Mouse (Mus musculus): ENCODE measurements at regions not wholly inside any gene's neighbourhood (a gene's known extent, or its start where the extent isn't known, plus 50 kb on each side); places are given as distances from the start of the nearest gene placed in this dataset.

- TF ChIP-seq POLR2A (IDR thresholded peaks at IDR 0.05; ENCODE audit: borderline replicate concordance, extremely low read depth, insufficient read depth, insufficient read length, poor library complexity, severe bottlenecking), result no peak
- no peak for TF ChIP-seq CTCF (IDR thresholded peaks at IDR 0.05; ENCODE audit: borderline replicate concordance, extremely low read depth, insufficient read depth, insufficient read length)
- DNase-seq (ENCODE audit: low read depth), result no peak
Measured at GRCm38 (mm10) chr1:23263798-23264197, 133.8 kb downstream of the Ogfrl1 start.

- no peak for TF ChIP-seq CTCF (IDR thresholded peaks at IDR 0.05; ENCODE audit: borderline replicate concordance, extremely low read depth, insufficient read depth, insufficient read length)
- TF ChIP-seq POLR2A (IDR thresholded peaks at IDR 0.05; ENCODE audit: borderline replicate concordance, extremely low read depth, insufficient read depth, insufficient read length, poor library complexity, severe bottlenecking), result no peak
- no peak for DNase-seq (ENCODE audit: low read depth)
Measured at GRCm38 (mm10) chr1:23261652-23262051, 135.9 kb downstream of the Ogfrl1 start.

- TF ChIP-seq CTCF (IDR thresholded peaks at IDR 0.05; ENCODE audit: borderline replicate concordance, extremely low read depth, insufficient read depth, insufficient read length) (no peak), POLR2A (IDR thresholded peaks at IDR 0.05; ENCODE audit: borderline replicate concordance, extremely low read depth, insufficient read depth, insufficient read length, poor library complexity, severe bottlenecking) (no peak)
- no peak for DNase-seq (ENCODE audit: low read depth)
Measured at GRCm38 (mm10) chr1:23257306-23257895, 140.2 kb downstream of the Ogfrl1 start.

- peak; percentile 86 for DNase-seq (ENCODE audit: low read depth)
- TF ChIP-seq CTCF (IDR thresholded peaks at IDR 0.05; ENCODE audit: borderline replicate concordance, extremely low read depth, insufficient read depth, insufficient read length), result no peak
- TF ChIP-seq POLR2A (IDR thresholded peaks at IDR 0.05; ENCODE audit: borderline replicate concordance, extremely low read depth, insufficient read depth, insufficient read length, poor library complexity, severe bottlenecking), result no peak
Measured at GRCm38 (mm10) chr1:23256630-23257001, 141.0 kb downstream of the Ogfrl1 start.

- peak; percentile 99 for DNase-seq (ENCODE audit: low read depth)
- TF ChIP-seq CTCF (IDR thresholded peaks at IDR 0.05; ENCODE audit: borderline replicate concordance, extremely low read depth, insufficient read depth, insufficient read length), result no peak
- TF ChIP-seq POLR2A (IDR thresholded peaks at IDR 0.05; ENCODE audit: borderline replicate concordance, extremely low read depth, insufficient read depth, insufficient read length, poor library complexity, severe bottlenecking), result peak; percentile 90
Measured at GRCm38 (mm10) chr1:23255925-23256629, 141.5 kb downstream of the Ogfrl1 start.

- TF ChIP-seq CTCF (IDR thresholded peaks at IDR 0.05; ENCODE audit: borderline replicate concordance, extremely low read depth, insufficient read depth, insufficient read length), result no peak
- TF ChIP-seq POLR2A (IDR thresholded peaks at IDR 0.05; ENCODE audit: borderline replicate concordance, extremely low read depth, insufficient read depth, insufficient read length, poor library complexity, severe bottlenecking), result no peak
- DNase-seq (ENCODE audit: low read depth), result no peak
Measured at GRCm38 (mm10) chr1:23254235-23254634, 143.3 kb downstream of the Ogfrl1 start.

GRCm38 (mm10) chr1:23231522-23231921, 129.5 kb upstream of the 4933415F23Rik start:
- no peak for TF ChIP-seq POLR2A (IDR thresholded peaks at IDR 0.05; ENCODE audit: borderline replicate concordance, extremely low read depth, insufficient read depth, insufficient read length, poor library complexity, severe bottlenecking)
- TF ChIP-seq CTCF (IDR thresholded peaks at IDR 0.05; ENCODE audit: borderline replicate concordance, extremely low read depth, insufficient read depth, insufficient read length), result no peak

GRCm38 (mm10) chr1:23228478-23228877, 126.4 kb upstream of the 4933415F23Rik start:
- DNase-seq (ENCODE audit: low read depth), result peak; percentile 40
- TF ChIP-seq CTCF (IDR thresholded peaks at IDR 0.05; ENCODE audit: borderline replicate concordance, extremely low read depth, insufficient read depth, insufficient read length), result no peak
- no peak for TF ChIP-seq POLR2A (IDR thresholded peaks at IDR 0.05; ENCODE audit: borderline replicate concordance, extremely low read depth, insufficient read depth, insufficient read length, poor library complexity, severe bottlenecking)

More at GRCm38 (mm10) chr1:23231522-23231921, 129.5 kb upstream of the 4933415F23Rik start:
- DNase-seq (ENCODE audit: low read depth), result peak; percentile 3

- TF ChIP-seq CTCF (IDR thresholded peaks at IDR 0.05; ENCODE audit: borderline replicate concordance, extremely low read depth, insufficient read depth, insufficient read length), result no peak
- TF ChIP-seq POLR2A (IDR thresholded peaks at IDR 0.05; ENCODE audit: borderline replicate concordance, extremely low read depth, insufficient read depth, insufficient read length, poor library complexity, severe bottlenecking), result no peak
- peak; percentile 85 for DNase-seq (ENCODE audit: low read depth)
Measured at GRCm38 (mm10) chr1:23214462-23215158, 112.6 kb upstream of the 4933415F23Rik start.

GRCm38 (mm10) chr1:23207843-23208242, 105.8 kb upstream of the 4933415F23Rik start:
- DNase-seq (ENCODE audit: low read depth), result no peak
- TF ChIP-seq CTCF (IDR thresholded peaks at IDR 0.05; ENCODE audit: borderline replicate concordance, extremely low read depth, insufficient read depth, insufficient read length) (no peak), POLR2A (IDR thresholded peaks at IDR 0.05; ENCODE audit: borderline replicate concordance, extremely low read depth, insufficient read depth, insufficient read length, poor library complexity, severe bottlenecking) (no peak)

- peak; percentile 30 for DNase-seq (ENCODE audit: low read depth)
- no peak for TF ChIP-seq CTCF (IDR thresholded peaks at IDR 0.05; ENCODE audit: borderline replicate concordance, extremely low read depth, insufficient read depth, insufficient read length)
Measured at GRCm38 (mm10) chr1:23207024-23207423, 105.0 kb upstream of the 4933415F23Rik start.

All from brain, embryonic 14.5 days (tissue).